Mouse (Mus musculus): ENCODE measurements around the gene Entpd2.

The Entpd2 gene

GRCm38 (mm10) chr2:25395721-25396596 lies at the start of gene Entpd2:
Entpd2 (plus strand) TSS chr2:25395874.
- DNase-seq (ENCODE audit: extremely low read depth, low read depth): no peak

- no peak for DNase-seq (ENCODE audit: extremely low read depth, low read depth)
Measured at GRCm38 (mm10) chr2:25348162-25348561, 47.5 kb upstream of the Entpd2 start.

- no peak for DNase-seq (ENCODE audit: extremely low read depth, low read depth)
Measured at GRCm38 (mm10) chr2:25349499-25349898, 46.2 kb upstream of the Entpd2 start.

- DNase-seq (ENCODE audit: extremely low read depth, low read depth): no peak
Measured at GRCm38 (mm10) chr2:25350701-25351100, 45.0 kb upstream of the Entpd2 start.

- DNase-seq (ENCODE audit: extremely low read depth, low read depth): no peak
Measured at GRCm38 (mm10) chr2:25354211-25354610, 41.5 kb upstream of the Entpd2 start.

GRCm38 (mm10) chr2:25355419-25356066 lies 40.1 kb upstream of the Entpd2 start:
- DNase-seq (ENCODE audit: extremely low read depth, low read depth): no peak

GRCm38 (mm10) chr2:25356208-25357079 lies 39.2 kb upstream of the Entpd2 start, which contains the start of gene Dpp7:
Dpp7 (minus strand) TSS chr2:25356359.
- peak; percentile 79 for DNase-seq (ENCODE audit: extremely low read depth, low read depth)

GRCm38 (mm10) chr2:25359848-25360247 lies 35.8 kb upstream of the Entpd2 start:
- DNase-seq (ENCODE audit: extremely low read depth, low read depth): no peak

- no peak for DNase-seq (ENCODE audit: extremely low read depth, low read depth)
Measured at GRCm38 (mm10) chr2:25363478-25364178, 32.0 kb upstream of the Entpd2 start.

GRCm38 (mm10) chr2:25364313-25364712 lies 31.4 kb upstream of the Entpd2 start:
- DNase-seq (ENCODE audit: extremely low read depth, low read depth): no peak

- no peak for DNase-seq (ENCODE audit: extremely low read depth, low read depth)
Measured at GRCm38 (mm10) chr2:25364761-25365090, 30.9 kb upstream of the Entpd2 start.

- DNase-seq (ENCODE audit: extremely low read depth, low read depth): no peak
Measured at GRCm38 (mm10) chr2:25365091-25365761, 30.4 kb upstream of the Entpd2 start, which contains the start of gene Uap1l1. Uap1l1 (minus strand) TSS chr2:25365682.

GRCm38 (mm10) chr2:25369996-25370395 lies 25.7 kb upstream of the Entpd2 start:
- no peak for DNase-seq (ENCODE audit: extremely low read depth, low read depth)

GRCm38 (mm10) chr2:25371764-25372643 lies 23.7 kb upstream of the Entpd2 start, which contains the start of gene Sapcd2:
Sapcd2 (plus strand) TSS chr2:25372321.
- peak; percentile 89 for DNase-seq (ENCODE audit: extremely low read depth, low read depth)

- DNase-seq (ENCODE audit: extremely low read depth, low read depth): no peak
Measured at GRCm38 (mm10) chr2:25372644-25373391, 22.9 kb upstream of the Entpd2 start.

- no peak for DNase-seq (ENCODE audit: extremely low read depth, low read depth)
Measured at GRCm38 (mm10) chr2:25373431-25373830, 22.2 kb upstream of the Entpd2 start.

GRCm38 (mm10) chr2:25376589-25376988 lies 19.1 kb upstream of the Entpd2 start:
- DNase-seq (ENCODE audit: extremely low read depth, low read depth): no peak

- DNase-seq (ENCODE audit: extremely low read depth, low read depth): no peak
Measured at GRCm38 (mm10) chr2:25384492-25384891, 11.2 kb upstream of the Entpd2 start.

- DNase-seq (ENCODE audit: extremely low read depth, low read depth): no peak
Measured at GRCm38 (mm10) chr2:25391266-25391665, 4.4 kb upstream of the Entpd2 start.
